Mouse (Mus musculus): ENCODE results near the gene Gm20388. TPM values are rescaled to one million over a fixed set of nuclear protein-coding genes. Genes with fewer than 3 reads are reported as not detected.
A peak's percentile ranks its signal among the peaks of the same experiment; 100 is the strongest.

The Gm20388 gene
- polyA plus RNA-seq, 1 experiment from 2014 or later: not detected

DNA sequence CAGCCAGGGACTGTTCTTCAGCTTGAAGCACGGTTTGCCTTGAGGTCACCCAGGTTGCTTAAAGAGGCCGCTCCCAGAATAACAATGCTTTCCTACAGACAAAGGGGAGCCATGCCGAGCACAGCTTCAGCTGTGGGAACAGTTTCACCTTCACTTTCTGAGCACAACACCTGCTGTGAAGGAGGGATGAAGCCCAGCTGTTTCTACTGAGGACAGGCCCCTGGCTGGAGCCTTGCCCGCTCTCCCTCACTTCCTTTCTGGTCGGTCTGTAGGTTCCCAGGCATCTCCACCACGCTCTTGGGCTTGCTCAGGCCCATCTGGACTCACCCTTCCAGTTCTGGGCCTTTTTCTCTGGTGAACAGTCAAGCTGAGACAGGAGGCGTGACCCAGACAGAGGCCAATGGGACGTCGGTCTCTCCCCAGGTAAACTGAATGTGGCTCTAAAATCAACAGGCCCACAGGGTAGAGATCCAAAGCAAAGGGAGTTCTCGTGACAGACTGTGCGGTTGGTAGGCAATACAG, 4177.5 kb downstream of the Gm20388 start:
- Histone ChIP-seq H3K36me3 (ENCODE audit: control insufficient read depth, insufficient read depth, low read length) (no peaks in the 10 kb centered on the region), H3K27ac (ENCODE audit: low read length) (no peak overlapping the region), H3K4me1 (replicated peaks; ENCODE audit: control insufficient read depth, insufficient read depth, low read length) (no peaks in the 10 kb centered on the region), H3K4me2 (ENCODE audit: low read depth, low read length) (no peak overlapping the region), H3K9ac (ENCODE audit: low read length) (no peak overlapping the region), H3K4me3 (ENCODE audit: low read length) (no peak overlapping the region), H3K27me3 (ENCODE audit: control insufficient read depth, insufficient read depth, low read depth, low read length) (no peaks in the 10 kb centered on the region), H3K9me3 (ENCODE audit: control insufficient read depth, low read length) (no peaks in the 10 kb centered on the region)
- 48% methylated on average over 11 of the region's 11 CpGs for WGBS
- ATAC-seq (ENCODE audit: low read depth): peak; percentile 20; the same call in 1 of the 2 replicates

DNA sequence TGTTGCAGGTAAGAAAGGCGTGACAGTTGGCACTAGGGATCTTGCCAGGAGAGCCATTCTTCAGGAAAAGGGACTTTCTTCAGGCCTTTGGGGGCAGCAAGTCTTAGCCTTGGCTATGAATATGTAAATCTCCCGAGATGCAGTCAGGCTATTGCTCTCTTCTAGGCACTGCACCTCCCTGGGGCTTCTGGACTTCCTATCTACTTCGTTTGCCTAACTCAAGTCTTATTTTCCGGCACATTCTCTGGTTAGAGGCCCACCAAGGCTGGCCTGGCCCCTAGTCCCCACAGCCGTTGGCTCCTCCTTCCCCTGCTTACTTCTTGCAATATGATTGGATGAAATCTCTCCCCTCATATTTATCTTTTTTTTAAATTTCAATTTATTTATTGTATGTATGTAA, 4178.4 kb downstream of the Gm20388 start:
- no peak overlapping the region for H3K4me2 ChIP-seq (ENCODE audit: low read depth, low read length)
- no peak overlapping the region for H3K9ac ChIP-seq (ENCODE audit: low read length)
- ATAC-seq (ENCODE audit: low read depth): no peak
- H3K4me1 ChIP-seq (replicated peaks; ENCODE audit: control insufficient read depth, insufficient read depth, low read length): no peaks in the 10 kb centered on the region
- no peaks in the 10 kb centered on the region for H3K36me3 ChIP-seq (ENCODE audit: control insufficient read depth, insufficient read depth, low read length)
- H3K27ac ChIP-seq (ENCODE audit: low read length): no peak overlapping the region
- H3K27me3 ChIP-seq (ENCODE audit: control insufficient read depth, insufficient read depth, low read depth, low read length): no peaks in the 10 kb centered on the region
- no peak overlapping the region for H3K4me3 ChIP-seq (ENCODE audit: low read length)
- H3K9me3 ChIP-seq (ENCODE audit: control insufficient read depth, low read length): no peaks in the 10 kb centered on the region
- 85% methylated on average over 5 of the region's 5 CpGs for WGBS

DNA sequence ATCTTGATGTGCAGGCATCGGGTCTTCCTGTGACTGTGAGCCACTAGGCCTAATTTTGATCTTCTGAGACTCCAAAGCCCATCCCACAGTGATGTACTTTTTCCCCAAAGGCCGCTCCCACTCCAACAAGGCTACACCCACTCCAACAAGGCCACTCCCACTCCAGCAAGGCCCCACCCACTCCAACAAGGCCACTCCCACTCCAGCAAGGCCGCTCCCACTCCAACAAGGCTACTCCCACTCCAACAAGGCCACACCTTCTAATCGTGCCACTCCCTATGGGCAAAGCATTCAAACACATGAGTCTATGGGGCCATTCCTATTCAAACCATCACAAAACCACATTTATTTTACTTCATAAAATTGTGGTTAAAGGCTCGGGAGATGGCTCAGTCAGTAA, 4179.8 kb downstream of the Gm20388 start:
- Histone ChIP-seq H3K4me2 (ENCODE audit: low read depth, low read length) (no peak overlapping the region), H3K4me1 (replicated peaks; ENCODE audit: control insufficient read depth, insufficient read depth, low read length) (no peaks in the 10 kb centered on the region), H3K4me3 (ENCODE audit: low read length) (no peak overlapping the region), H3K9me3 (ENCODE audit: control insufficient read depth, low read length) (no peaks in the 10 kb centered on the region), H3K27ac (ENCODE audit: low read length) (no peak overlapping the region), H3K27me3 (ENCODE audit: control insufficient read depth, insufficient read depth, low read depth, low read length) (no peaks in the 10 kb centered on the region), H3K36me3 (ENCODE audit: control insufficient read depth, insufficient read depth, low read length) (no peaks in the 10 kb centered on the region), H3K9ac (ENCODE audit: low read length) (no peak overlapping the region)
- WGBS: 90% methylated on average over 5 of the region's 5 CpGs
- no peak for ATAC-seq (ENCODE audit: low read depth)

DNA sequence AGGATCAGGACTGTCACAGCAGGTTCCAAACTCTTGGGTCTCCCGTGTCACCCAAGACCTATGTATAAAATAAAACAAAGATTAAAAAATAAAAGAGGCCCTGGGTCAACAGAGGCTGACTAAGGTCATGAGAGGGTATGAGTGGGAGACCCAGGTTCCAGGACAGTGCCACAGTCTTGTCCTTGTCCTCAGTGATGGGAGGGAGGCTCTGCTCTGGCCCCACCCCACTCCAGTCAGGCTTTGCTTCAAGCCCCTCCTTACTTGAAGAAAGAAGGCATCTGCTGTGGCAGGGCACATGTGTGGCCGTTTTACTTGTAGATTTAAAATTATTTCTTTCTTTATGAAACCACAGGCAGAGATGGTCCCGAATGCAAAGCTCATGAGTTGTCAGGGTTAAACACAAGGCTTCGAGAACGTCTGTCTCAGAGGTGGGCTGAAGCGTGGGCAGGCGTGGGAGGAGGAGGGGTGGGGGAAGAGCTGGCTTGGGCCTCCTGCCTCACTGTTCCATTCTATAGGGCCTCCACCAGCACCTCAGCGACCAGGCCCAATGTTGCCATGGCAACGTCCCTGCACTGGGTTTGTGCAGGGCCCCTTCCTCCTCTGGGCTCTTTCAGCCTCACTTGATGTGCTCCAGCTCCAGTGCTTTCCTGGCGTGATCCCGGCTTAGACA, 4188.4 kb downstream of the Gm20388 start:
- H3K4me3 ChIP-seq (ENCODE audit: low read length): no peak overlapping the region
- H3K27me3 ChIP-seq (ENCODE audit: control insufficient read depth, insufficient read depth, low read depth, low read length): no peaks in the 10 kb centered on the region; the same call in 1 of the 2 replicates
- no peak overlapping the region for H3K27ac ChIP-seq (ENCODE audit: low read length)
- no peaks in the 10 kb centered on the region for H3K9me3 ChIP-seq (ENCODE audit: control insufficient read depth, low read length)
- peaks cover 8% of the 10 kb centered on the region; the same call in 1 of the 2 replicates for H3K4me1 ChIP-seq (replicated peaks; ENCODE audit: control insufficient read depth, insufficient read depth, low read length)
- ATAC-seq (ENCODE audit: low read depth): peak; percentile 66; the same call in 1 of the 2 replicates
- H3K9ac ChIP-seq (ENCODE audit: low read length): no peak overlapping the region
- 18% methylated on average over 11 of the region's 11 CpGs for WGBS
- H3K36me3 ChIP-seq (ENCODE audit: control insufficient read depth, insufficient read depth, low read length): no peaks in the 10 kb centered on the region
- no peak overlapping the region for H3K4me2 ChIP-seq (ENCODE audit: low read depth, low read length)

DNA sequence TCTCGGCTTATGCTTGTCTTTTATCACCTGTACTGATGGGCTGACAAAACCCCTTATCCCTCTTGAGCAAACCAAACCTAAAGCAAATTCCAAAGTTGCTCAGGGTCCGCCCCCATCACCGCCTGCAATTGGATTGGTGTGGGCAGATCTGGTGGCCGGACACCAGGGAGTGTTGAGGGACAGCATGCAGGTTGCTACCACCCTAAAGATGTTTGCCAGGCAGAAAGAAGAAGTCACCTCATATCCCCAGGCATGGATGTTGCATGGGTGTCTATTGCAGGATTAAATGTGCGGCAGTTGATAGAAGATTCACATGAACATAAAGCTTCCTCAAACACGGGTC, 4189.0 kb downstream of the Gm20388 start:
- WGBS: 44% methylated on average over 6 of the region's 6 CpGs
- 0 out of 2 replicates have a peak, but pooled peaks have one; percentile 13 for ATAC-seq (ENCODE audit: low read depth)

DNA sequence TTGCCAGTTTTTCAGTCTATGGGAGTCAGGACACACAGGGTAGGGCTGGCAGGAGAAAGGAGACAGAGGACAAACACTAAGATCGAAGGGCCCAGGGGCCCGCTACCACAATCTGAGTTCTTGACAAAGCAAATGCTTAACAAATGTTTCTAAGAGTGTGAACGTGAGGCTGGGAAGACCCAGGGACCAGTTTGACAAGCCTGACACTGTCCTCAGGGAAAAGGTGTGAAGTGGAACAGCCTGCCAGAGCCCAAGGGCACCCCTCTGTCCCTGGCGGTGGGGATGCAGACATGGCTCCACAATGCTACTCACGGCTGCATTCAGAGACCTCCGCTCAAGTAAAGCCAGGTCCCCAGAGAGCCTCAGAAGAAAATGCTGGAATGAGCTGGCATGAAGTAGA, 4195.2 kb downstream of the Gm20388 start:
- H3K4me3 ChIP-seq (ENCODE audit: low read length): no peak overlapping the region
- no peak overlapping the region for H3K4me2 ChIP-seq (ENCODE audit: low read depth, low read length)
- H3K27me3 ChIP-seq (ENCODE audit: control insufficient read depth, insufficient read depth, low read depth, low read length): no peaks in the 10 kb centered on the region; the same call in 1 of the 2 replicates
- H3K9ac ChIP-seq (ENCODE audit: low read length): no peak overlapping the region
- no peaks in the 10 kb centered on the region for H3K36me3 ChIP-seq (ENCODE audit: control insufficient read depth, insufficient read depth, low read length)
- ATAC-seq (ENCODE audit: low read depth): 0 out of 2 replicates have a peak, but pooled peaks have one; percentile 23
- no peak overlapping the region for H3K27ac ChIP-seq (ENCODE audit: low read length)
- 44% methylated on average over 6 of the region's 6 CpGs for WGBS
- peaks cover 10% of the 10 kb centered on the region; the same call in 1 of the 2 replicates for H3K4me1 ChIP-seq (replicated peaks; ENCODE audit: control insufficient read depth, insufficient read depth, low read length)
- H3K9me3 ChIP-seq (ENCODE audit: control insufficient read depth, low read length): no peaks in the 10 kb centered on the region

More for the DNA sequence above, 4189.0 kb downstream of the Gm20388 start:
- Histone ChIP-seq H3K36me3 (ENCODE audit: control insufficient read depth, insufficient read depth, low read length) (no peaks in the 10 kb centered on the region), H3K4me3 (ENCODE audit: low read length) (no peak overlapping the region), H3K4me1 (replicated peaks; ENCODE audit: control insufficient read depth, insufficient read depth, low read length) (peaks cover 8% of the 10 kb centered on the region; the same call in 1 of the 2 replicates), H3K4me2 (ENCODE audit: low read depth, low read length) (no peak overlapping the region), H3K27ac (ENCODE audit: low read length) (no peak overlapping the region), H3K9ac (ENCODE audit: low read length) (no peak overlapping the region), H3K9me3 (ENCODE audit: control insufficient read depth, low read length) (no peaks in the 10 kb centered on the region), H3K27me3 (ENCODE audit: control insufficient read depth, insufficient read depth, low read depth, low read length) (no peaks in the 10 kb centered on the region; the same call in 1 of the 2 replicates)

DNA sequence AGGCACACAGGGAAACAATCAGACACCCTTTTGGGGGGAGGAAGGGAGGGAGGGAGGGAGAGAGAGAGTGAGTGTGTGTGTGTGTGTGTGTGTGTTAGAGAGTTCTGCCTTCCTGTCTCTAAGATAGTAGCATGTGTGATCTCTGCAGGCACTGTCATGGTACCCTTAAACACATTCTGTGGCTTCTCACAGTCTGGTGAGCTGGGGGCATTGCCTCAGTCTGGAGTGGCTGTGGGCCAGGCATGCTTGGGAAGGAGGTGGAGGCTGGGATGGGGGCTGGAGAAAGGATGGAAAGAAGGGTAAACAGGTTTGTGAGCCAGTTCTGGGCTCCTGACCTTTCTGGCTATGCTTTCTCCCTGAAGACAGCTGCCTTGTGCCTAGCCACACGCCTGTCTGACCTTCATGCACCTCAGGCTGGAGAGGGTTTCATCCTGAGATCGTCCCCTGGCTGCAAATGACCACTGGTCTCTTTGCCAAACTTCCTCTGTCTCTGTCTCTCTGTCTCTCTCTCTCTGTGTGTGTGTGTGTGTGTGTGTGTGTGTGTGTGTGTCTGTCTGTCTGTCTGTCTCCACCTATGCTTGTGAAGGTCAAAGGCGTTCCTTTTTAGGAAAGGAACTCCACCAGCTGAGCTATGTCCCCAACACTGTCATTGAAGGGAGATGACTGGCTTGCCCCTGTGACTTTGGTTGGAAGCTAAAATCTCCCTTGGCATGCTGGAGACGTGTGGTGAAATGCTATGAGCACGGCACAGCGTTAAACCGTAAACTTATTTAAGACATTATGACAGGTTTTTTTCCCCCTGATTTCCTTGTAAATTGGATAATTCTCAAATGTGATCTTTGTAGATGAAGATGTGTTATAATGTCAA, 4195.9 kb downstream of the Gm20388 start:
- H3K4me2 ChIP-seq (ENCODE audit: low read depth, low read length): no peak overlapping the region
- H3K4me1 ChIP-seq (replicated peaks; ENCODE audit: control insufficient read depth, insufficient read depth, low read length): peaks cover 10% of the 10 kb centered on the region; the same call in 1 of the 2 replicates
- no peak overlapping the region for H3K4me3 ChIP-seq (ENCODE audit: low read length)
- no peak overlapping the region; the same call in 1 of the 2 replicates for H3K27ac ChIP-seq (ENCODE audit: low read length)
- H3K36me3 ChIP-seq (ENCODE audit: control insufficient read depth, insufficient read depth, low read length): no peaks in the 10 kb centered on the region
- ATAC-seq (ENCODE audit: low read depth): peak; percentile 79
- H3K9ac ChIP-seq (ENCODE audit: low read length): no peak overlapping the region
- no peaks in the 10 kb centered on the region for H3K9me3 ChIP-seq (ENCODE audit: control insufficient read depth, low read length)
- 43% methylated on average over 7 of the region's 7 CpGs for WGBS
- H3K27me3 ChIP-seq (ENCODE audit: control insufficient read depth, insufficient read depth, low read depth, low read length): no peaks in the 10 kb centered on the region

DNA sequence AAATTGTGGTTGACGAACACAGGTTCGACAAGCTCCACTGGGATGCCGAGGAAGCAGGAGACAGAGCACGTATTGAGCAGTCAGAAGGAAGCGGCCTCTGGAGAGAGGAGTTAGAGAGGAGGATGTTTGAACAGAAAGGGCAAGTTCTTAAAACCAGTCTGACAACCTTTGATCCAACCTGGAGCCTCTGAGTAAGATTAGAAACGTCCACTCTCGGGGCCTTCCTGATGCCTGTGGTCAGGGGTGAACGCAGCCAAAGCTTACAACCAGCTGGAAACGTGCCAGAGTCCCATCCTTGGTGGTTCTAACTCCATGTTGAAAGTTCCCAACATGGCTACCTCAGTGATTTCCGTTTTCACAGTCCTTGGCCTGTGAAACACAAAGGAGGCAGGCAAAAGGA, 4202.5 kb downstream of the Gm20388 start:
- Histone ChIP-seq H3K4me3 (ENCODE audit: low read length) (no peak overlapping the region), H3K27me3 (ENCODE audit: control insufficient read depth, insufficient read depth, low read depth, low read length) (no peaks in the 10 kb centered on the region), H3K9ac (ENCODE audit: low read length) (no peak overlapping the region), H3K9me3 (ENCODE audit: control insufficient read depth, low read length) (peaks cover 5% of the 10 kb centered on the region; the same call in 1 of the 2 replicates), H3K27ac (ENCODE audit: low read length) (peak overlapping the region; percentile 51), H3K36me3 (ENCODE audit: control insufficient read depth, insufficient read depth, low read length) (no peaks in the 10 kb centered on the region), H3K4me2 (ENCODE audit: low read depth, low read length) (no peak overlapping the region), H3K4me1 (replicated peaks; ENCODE audit: control insufficient read depth, insufficient read depth, low read length) (peaks cover 6% of the 10 kb centered on the region; the same call in 1 of the 2 replicates)
- 45% methylated on average over 10 of the region's 10 CpGs for WGBS
- peak; percentile 64 for ATAC-seq (ENCODE audit: low read depth)

DNA sequence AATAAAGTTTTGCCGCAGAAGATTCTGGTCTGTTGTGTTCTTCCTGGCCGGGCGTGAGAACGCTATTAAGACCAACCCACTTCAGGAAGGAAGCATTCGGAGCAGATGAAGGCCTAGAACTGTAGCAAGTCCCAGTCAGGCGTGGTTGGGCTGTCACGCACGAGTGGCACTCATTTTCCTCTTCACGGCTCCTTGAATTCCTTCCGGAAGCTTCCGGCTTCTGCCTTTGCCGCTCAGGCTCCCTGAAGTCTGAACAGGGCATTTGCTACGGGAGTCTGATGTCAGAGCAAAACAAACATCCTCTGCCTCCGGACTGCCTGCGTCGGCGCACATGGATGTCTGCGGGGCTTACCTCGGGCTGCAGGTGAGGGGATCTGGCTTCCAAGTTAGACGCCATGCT, 4214.6 kb downstream of the Gm20388 start:
- 0 out of 2 replicates have a peak, but pooled peaks cover 4% of the 10 kb centered on the region for H3K9me3 ChIP-seq (ENCODE audit: control insufficient read depth, low read length)
- H3K27ac ChIP-seq (ENCODE audit: low read length): no peak overlapping the region
- no peak overlapping the region for H3K9ac ChIP-seq (ENCODE audit: low read length)
- H3K36me3 ChIP-seq (ENCODE audit: control insufficient read depth, insufficient read depth, low read length): no peaks in the 10 kb centered on the region
- 94% methylated on average over 20 of the region's 20 CpGs for WGBS
- H3K27me3 ChIP-seq (ENCODE audit: control insufficient read depth, insufficient read depth, low read depth, low read length): no peaks in the 10 kb centered on the region
- no peak for ATAC-seq (ENCODE audit: low read depth)
- no peak overlapping the region for H3K4me3 ChIP-seq (ENCODE audit: low read length)
- H3K4me1 ChIP-seq (replicated peaks; ENCODE audit: control insufficient read depth, insufficient read depth, low read length): no peaks in the 10 kb centered on the region
- no peak overlapping the region for H3K4me2 ChIP-seq (ENCODE audit: low read depth, low read length)
